Mouse (Mus musculus) urinary bladder, postnatal 0 days (tissue): ENCODE results near the gene Olfr1499. TPM values are rescaled to one million over a fixed set of nuclear protein-coding genes. Genes with fewer than 3 reads are reported as not detected.

Experiments
- polyA plus RNA-seq: library from polyadenylated mRNA; unstranded; fragments of >200 nt; fragmentation: Nextera tagmentation; extraction: Ambion mirVana; gene quantifications from 2 replicates; pipeline ENCODE4 v1.2.1, GENCODE M21; 2015

Olfr1499 gene
- polyA plus RNA-seq: not detected in 2 replicates

DNA sequence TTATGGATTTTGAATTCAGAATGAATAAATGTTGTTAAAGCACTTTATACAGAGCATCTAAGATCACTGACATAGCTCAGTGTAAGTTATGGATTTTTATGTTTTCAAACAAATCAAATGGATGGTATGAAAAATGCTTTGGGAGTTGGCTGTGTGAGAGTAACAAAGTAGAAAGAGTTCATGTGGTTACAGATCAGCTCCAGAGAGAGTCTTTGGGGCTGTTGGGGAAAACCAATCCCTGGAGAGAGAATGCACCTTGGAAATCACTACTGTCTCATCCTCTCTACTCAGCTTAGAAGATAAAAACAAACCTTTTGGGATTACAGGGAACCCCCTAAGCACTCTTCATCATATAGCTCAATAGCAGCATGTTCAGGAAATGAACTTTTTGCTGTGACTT lies at the start of gene Olfr1499:
Gene Olfr1499 (minus strand): TSS at position 101 of the 400 bp plus-strand sequence.

DNA sequence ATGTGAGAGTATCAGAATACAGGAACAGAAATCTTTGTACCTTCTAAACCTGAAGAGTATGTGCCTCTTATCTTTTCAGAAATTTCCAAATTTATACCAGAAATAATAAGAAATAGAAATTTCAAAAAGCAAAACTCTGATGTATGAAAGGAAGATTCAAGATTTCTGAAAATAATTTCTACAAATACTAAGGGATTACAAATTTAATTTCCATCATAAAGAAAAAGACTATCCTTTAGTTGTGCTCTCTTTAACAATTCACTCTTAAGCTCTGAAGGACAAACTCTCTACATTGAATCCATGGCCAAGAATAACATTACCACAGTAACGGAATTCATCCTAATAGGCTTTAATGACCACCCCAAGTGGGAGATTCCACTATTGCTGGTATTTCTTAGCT lies 42.2 kb upstream of the Olfr1499 start, which contains the start of gene Olfr1502:
Gene Olfr1502 (plus strand): TSS at position 301 of the 400 bp plus-strand sequence.

DNA sequence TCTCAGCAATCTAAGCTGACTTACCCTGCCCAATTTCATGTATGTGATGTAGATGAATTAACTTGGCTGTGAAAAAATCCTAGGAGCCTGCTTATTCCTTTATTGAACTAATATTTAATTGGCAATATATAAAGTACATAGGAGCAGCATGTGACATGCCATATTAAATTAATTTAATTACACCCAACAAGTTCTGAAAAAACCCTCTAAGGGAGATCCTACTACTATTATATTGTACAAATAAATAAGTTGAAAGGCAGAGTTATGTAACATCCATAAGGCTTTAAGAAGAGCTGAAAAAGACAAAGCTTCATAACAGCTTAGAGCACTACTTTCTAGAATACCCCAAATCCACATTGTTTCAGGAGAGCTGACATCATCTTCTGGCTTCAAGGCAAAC lies 31.3 kb upstream of the Olfr1499 start, which contains the start of gene Olfr1501:
Gene Olfr1501 (minus strand): TSS at position 101 of the 400 bp plus-strand sequence.

GRCm38 (mm10) chr19:13830388-13830787 lies 11.1 kb upstream of the Olfr1499 start, which contains the start of gene Olfr1500:
TSS of gene Olfr1500 (minus strand) at chr19:13830488.

GRCm38 (mm10) chr19:13798102-13798501 lies 21.1 kb downstream of the Olfr1499 start, which contains the start of gene Olfr1497:
TSS of gene Olfr1497 (minus strand) at chr19:13798202.

GRCm38 (mm10) chr19:13777578-13777977 lies 41.7 kb downstream of the Olfr1499 start, which contains the start of gene Olfr1496:
TSS of gene Olfr1496 (plus strand) at chr19:13777878.

GRCm38 (mm10) chr19:13764306-13764705 lies 54.9 kb downstream of the Olfr1499 start, which contains the start of gene Olfr1495:
TSS of gene Olfr1495 (plus strand) at chr19:13764606.

Other genes with a start within 250 kb of the Olfr1499 start
- not detected in 2 replicates for gene Olfr1484, start 235.9 kb downstream of the Olfr1499 start, polyA plus RNA-seq
- not detected in 2 replicates for gene Olfr1487, start 202.1 kb downstream of the Olfr1499 start, polyA plus RNA-seq
- gene Olfr1489, start 187.8 kb downstream of the Olfr1499 start, polyA plus RNA-seq: not detected in 2 replicates
- not detected in 2 replicates for gene Olfr1490, start 168.4 kb downstream of the Olfr1499 start, polyA plus RNA-seq
- not detected in 2 replicates for gene Olfr1491, start 122.2 kb downstream of the Olfr1499 start, polyA plus RNA-seq
- not detected in 2 replicates for gene Olfr1493-ps1, start 96.2 kb downstream of the Olfr1499 start, polyA plus RNA-seq
- gene Olfr1494, start 79.7 kb downstream of the Olfr1499 start, polyA plus RNA-seq: not detected in 2 replicates
- not detected in 2 replicates for gene Olfr1495, start 54.8 kb downstream of the Olfr1499 start, polyA plus RNA-seq
- gene Olfr1496, start 41.6 kb downstream of the Olfr1499 start, polyA plus RNA-seq: not detected in 2 replicates
- not detected in 2 replicates for gene Olfr1497, start 21.2 kb downstream of the Olfr1499 start, polyA plus RNA-seq
- gene Olfr1500, start 11.0 kb upstream of the Olfr1499 start, polyA plus RNA-seq: not detected in 2 replicates
- not detected in 2 replicates for gene Olfr1501, start 31.2 kb upstream of the Olfr1499 start, polyA plus RNA-seq
- gene Olfr1502, start 42.3 kb upstream of the Olfr1499 start, polyA plus RNA-seq: not detected in 2 replicates
- gene Olfr1504, start 78.5 kb upstream of the Olfr1499 start, polyA plus RNA-seq: not detected in 2 replicates
- not detected in 2 replicates for gene Olfr1505, start 94.1 kb upstream of the Olfr1499 start, polyA plus RNA-seq